Mouse (Mus musculus) MEL-GATA-1-ER (cell line): ENCODE data around the gene Dnmt3l.

ENCODE experiments used
- DNase-seq: peaks from one replicate; pipeline ENCODE4 v3.0.0-alpha.2; 2012; ENCODE audit warnings: low read depth; ENCODE audit errors: extremely low read depth

Dnmt3l gene

GRCm38 (mm10) chr10:78031987-78032386, 9.8 kb upstream of the Dnmt3l start:
- DNase-seq, result no peak

- no peak for DNase-seq
Observed at GRCm38 (mm10) chr10:78037139-78037538, 4.6 kb upstream of the Dnmt3l start.

DNA sequence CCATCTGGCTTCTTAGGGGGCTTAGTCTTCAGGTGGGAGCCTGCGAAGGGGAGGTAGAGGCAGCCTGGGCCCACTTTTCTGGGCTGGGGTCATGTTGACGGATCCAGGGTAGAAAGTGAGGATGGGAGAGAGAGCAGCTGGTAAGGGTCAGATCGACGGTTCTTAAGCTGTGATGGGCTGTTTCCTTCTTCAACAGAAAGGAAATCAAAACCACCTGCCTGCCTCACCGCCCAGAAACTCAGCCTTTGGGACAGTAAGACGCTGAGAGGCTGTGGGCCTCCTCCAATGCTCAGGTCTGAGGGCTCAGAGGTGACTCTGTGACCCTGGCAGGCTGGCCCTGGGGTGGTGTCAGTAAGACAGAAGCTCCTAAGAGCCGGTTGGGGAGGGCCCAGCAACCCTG, 349 bp downstream of the Dnmt3l start:
- DNase-seq, result no peak

GRCm38 (mm10) chr10:78042697-78043405, 1.1 kb downstream of the Dnmt3l start:
- DNase-seq, result no peak

GRCm38 (mm10) chr10:78043406-78043836, 1.7 kb downstream of the Dnmt3l start, which contains the start of gene Aire:
Gene Aire (minus strand): TSS chr10:78043610.
- peak; percentile 45 for DNase-seq

- DNase-seq, result no peak
Observed at GRCm38 (mm10) chr10:78044531-78044930, 2.8 kb downstream of the Dnmt3l start.

GRCm38 (mm10) chr10:78046388-78046787, 4.6 kb downstream of the Dnmt3l start:
- no peak for DNase-seq

GRCm38 (mm10) chr10:78048061-78048730, 6.4 kb downstream of the Dnmt3l start:
- DNase-seq, result no peak

GRCm38 (mm10) chr10:78049519-78050035, 7.8 kb downstream of the Dnmt3l start:
- DNase-seq, result no peak

GRCm38 (mm10) chr10:78054633-78055565, 13.2 kb downstream of the Dnmt3l start:
- no peak for DNase-seq

DNA sequence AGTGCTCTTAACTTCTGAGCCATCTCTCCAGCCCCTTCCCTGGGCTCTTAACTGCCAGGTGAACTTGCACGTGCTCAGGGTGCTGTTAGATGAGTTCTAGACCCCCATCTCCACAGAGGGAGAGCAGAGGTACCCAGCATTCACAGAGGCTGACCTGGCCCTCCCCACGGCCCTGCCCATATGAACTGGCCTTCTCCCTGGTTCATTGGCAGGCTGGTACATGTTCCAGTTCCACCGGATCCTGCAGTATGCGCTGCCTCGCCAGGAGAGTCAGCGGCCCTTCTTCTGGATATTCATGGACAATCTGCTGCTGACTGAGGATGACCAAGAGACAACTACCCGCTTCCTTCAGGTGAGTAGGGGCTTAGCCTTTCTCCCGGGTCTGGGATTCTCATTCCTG, 15.3 kb downstream of the Dnmt3l start:
- no peak for DNase-seq

DNA sequence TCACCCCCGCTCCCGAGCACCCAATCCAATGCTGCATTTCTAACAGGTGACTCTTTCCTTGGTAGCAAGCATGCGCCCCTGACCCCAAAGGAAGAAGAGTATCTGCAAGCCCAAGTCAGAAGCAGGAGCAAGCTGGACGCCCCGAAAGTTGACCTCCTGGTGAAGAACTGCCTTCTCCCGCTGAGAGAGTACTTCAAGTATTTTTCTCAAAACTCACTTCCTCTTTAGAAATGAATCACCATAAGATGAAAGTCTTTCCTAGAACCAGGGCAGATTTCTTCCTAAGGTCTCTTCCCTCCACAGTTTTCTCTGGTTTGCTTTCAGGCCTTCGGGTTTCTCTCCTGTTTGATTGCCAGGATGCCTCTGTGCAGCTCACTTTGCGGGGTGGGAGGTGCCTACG, 21.4 kb downstream of the Dnmt3l start:
- no peak for DNase-seq

DNA sequence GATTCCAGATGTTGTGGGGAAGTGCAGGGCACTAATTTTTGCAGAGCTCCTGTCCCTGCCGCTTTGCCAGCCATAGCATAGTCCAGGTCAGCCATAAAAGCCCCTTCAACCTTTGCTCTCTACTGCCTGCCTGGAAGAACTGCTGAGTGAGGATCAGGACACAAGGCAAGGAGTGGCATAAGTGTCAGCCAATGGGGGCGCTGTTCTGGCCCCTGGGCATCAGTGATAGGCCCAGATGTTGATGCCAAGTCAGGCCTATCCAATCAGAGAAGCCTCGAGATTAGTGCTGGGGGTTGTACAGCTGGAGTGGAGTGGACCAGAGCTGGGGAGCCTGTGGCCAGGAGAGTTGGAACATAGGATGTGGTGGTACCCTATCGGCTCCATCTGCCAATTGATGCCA, 25.5 kb downstream of the Dnmt3l start:
- peak; percentile 40 for DNase-seq

DNA sequence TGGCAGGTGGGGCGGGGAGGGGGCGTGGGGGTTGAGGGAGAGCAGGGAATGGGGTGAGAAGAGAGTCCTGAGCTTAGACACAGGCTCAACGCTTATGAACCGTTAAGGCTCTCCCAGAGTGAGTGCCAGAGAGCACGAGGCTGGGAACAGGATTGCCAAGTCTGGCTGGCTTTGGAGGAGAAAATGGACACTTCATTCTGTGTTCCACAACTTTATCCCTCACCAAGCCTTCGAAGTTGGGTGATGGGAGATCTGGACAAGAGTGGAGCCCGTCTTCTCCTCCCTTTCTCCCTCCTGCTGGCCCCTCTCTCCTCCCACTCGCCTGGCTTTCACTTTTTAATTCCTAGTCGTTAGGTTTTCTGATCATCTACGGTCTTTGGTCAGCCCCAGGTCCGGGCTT, 26.8 kb downstream of the Dnmt3l start:
- no peak for DNase-seq

DNA sequence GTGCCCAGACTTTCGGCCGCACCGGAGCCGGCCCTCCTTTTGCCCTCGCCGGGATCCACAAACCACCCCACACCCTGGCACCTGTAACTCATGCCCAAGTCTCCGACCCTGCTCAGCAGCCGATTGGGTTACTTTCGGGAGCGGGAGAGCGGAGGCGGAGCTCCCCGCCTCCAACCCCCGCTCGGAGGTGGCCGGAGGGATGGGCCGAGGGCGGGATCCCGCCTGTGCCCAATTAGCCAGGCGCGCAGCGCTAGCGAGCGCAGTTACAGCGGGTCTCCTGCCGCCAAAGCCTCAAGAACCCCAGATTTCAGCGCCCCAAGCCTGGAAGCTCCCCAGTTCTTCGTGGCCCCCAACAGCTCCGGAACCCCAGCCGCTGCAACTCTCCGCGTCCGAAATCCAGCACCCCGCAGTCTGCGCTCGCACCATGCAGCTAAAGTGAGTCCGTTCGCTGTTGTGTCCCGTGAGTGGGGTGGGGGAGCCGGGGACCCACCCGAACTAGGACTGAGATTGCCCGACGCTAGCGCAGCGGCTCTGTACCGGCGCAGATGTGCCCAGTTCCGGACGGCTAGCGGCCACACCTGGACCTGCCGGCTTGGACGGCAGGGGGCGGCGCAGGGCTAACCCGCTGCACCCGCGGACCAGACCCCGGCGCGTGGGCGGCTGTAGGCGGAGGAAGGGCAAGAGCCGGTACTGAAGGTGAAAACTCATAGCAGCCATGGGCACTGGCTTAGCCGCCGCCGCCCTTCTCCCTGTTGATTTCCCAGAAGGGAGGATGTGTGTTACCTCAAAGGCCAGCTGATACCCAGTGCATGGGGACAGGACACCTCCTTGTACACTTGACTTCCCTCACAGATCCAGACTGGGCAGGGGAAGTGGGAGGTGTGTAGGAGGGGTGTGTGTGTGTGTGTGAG, 27.6 kb downstream of the Dnmt3l start, which contains the start of gene Icosl:
TSS of gene Icosl (plus strand) at position 202 of the 911 bp plus-strand sequence.
- DNase-seq, result no peak

GRCm38 (mm10) chr10:78074151-78074550, 32.4 kb downstream of the Dnmt3l start:
- no peak for DNase-seq

DNA sequence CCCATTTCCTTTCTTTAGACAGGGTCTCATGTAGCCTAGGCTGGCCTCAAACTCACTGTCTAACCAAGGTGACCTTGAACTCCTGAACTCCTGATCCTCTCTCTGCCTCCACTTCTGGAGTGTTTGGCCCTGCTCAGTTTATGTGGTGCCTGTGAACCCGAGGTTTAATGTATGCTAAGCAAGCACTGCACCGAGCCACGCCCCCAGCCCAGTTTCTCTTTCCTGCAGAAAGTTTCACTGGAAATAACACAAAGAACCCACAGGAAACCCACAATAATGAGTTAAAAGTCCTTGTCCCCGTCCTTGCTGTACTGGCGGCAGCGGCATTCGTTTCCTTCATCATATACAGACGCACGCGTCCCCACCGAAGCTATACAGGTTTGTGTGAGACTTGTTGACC, 33.2 kb downstream of the Dnmt3l start:
- DNase-seq, result no peak

- no peak for DNase-seq
Observed at GRCm38 (mm10) chr10:78077862-78078261, 36.1 kb downstream of the Dnmt3l start.

- DNase-seq, result no peak
Observed at GRCm38 (mm10) chr10:78078276-78078675, 36.5 kb downstream of the Dnmt3l start.

- no peak for DNase-seq
Observed at GRCm38 (mm10) chr10:78079955-78080591, 38.3 kb downstream of the Dnmt3l start.
